Mouse (Mus musculus): ENCODE measurements around the gene Ngb. TPM values are rescaled to one million over a fixed set of nuclear protein-coding genes. Genes with fewer than 3 reads are reported as not detected.

The Ngb gene
- under 1 TPM; 0.12 to 0.34 TPM for polyA plus RNA-seq (2017; shearing (Covaris generic))

DNA sequence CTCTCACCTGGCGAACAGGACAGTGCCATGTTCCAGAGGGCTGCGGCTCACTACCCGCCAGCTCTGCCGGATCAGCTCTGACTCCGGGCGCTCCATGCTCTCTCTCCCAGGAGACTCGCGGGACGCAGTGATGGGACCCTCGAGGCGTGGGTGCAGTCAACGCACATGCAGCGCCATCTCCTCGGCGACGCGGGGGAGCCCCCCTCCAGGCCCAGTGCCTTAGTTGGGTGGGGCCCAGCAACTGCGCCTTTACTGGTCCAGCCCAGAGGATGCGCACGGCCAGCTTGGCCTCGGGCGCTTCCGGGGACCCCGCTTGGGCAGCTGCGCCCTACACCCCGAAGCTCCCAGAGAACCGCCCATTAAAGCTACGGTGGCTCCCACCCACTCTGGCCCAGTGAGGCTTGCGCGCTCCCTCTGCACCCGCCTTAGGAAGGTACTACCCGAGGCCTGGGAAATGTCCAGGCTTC, at the start of gene Ngb:
Gene Ngb (minus strand): TSS at position 375 of the 467 bp plus-strand sequence.

DNA sequence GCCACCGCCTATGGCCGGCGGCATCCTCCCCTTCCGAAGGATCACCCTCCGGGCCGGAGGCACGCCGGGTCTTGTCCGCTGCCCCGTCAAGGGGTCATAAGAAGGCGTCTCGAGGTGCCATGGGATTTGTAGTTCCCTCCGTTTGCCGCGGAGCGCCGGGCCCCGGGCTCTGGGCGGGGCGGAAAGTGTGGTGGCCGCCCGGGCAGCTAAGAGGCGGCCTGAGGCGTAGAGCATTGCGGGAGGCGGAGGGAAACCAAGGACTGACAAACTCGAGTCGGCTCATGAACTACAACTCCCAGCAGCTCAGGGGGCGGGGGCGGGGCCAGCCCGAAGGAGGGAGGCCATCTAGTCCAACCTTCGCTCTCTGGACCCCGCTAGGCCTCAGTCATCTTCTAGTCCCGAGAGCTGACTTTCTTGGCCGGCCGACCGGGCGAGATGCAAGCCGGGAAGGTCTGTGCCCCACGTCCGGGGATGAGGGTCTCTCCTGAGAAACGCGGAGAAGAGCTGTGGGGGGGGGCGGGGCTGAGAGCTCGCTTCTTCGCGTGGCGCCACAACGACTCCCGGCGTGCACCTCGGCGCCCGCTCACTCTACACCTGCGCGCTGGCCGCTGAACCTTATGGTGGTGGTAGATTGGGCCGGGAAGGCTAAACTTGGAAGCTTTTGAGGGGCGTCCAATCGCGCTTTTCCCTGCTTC, 45.2 kb upstream of the Ngb start, which contains the start of gene Pomt2:
Gene Pomt2 (minus strand): TSS at position 574 of the 695 bp plus-strand sequence.

GRCm38 (mm10) chr12:87146966-87147365, 44.6 kb upstream of the Ngb start, which contains the start of gene Gstz1:
Gene Gstz1, plus strand, starts transcription at chr12:87147165.

Other genes starting within 250 kb of the Ngb start
- 100 to 1,000 TPM in 1 of 2 experiments, 10 to 100 TPM in 1; 83.7 to 103 TPM for gene Irf2bpl, start 217.7 kb downstream of the Ngb start, polyA plus RNA-seq (2017; shearing (Covaris generic))
- 10 to 100 TPM; 24.7 to 32.1 TPM for gene Cipc, start 155.5 kb downstream of the Ngb start, polyA plus RNA-seq (2017; shearing (Covaris generic))
- gene Zdhhc22, start 112.1 kb downstream of the Ngb start, polyA plus RNA-seq (2017; shearing (Covaris generic)): 1 to 10 TPM in 1 of 2 experiments, under 1 TPM in 1; 0.34 to 2.8 TPM
- 1 to 10 TPM in 1 of 2 experiments, under 1 TPM in 1; 0.24 to 2.0 TPM for gene Tmem63c, start 81.2 kb downstream of the Ngb start, polyA plus RNA-seq (2017; shearing (Covaris generic))
- 10 to 100 TPM in 1 of 2 experiments, 1 to 10 TPM in 1; 10.0 to 13.2 TPM for gene Gstz1, start 44.6 kb upstream of the Ngb start, polyA plus RNA-seq (2017; shearing (Covaris generic))
- 1 to 10 TPM; 2.6 to 5.4 TPM for gene Pomt2, start 45.4 kb upstream of the Ngb start, polyA plus RNA-seq (2017; shearing (Covaris generic))
- gene Samd15, start 97.2 kb upstream of the Ngb start, polyA plus RNA-seq (2017; shearing (Covaris generic)): 1 to 10 TPM; 3.9 to 4.4 TPM
- gene Tmed8, start 97.9 kb upstream of the Ngb start, polyA plus RNA-seq (2017; shearing (Covaris generic)): 1 to 10 TPM; 5.3 to 7.1 TPM
- 1 to 10 TPM in 1 of 2 experiments, under 1 TPM in 1; 0.54 to 2.1 TPM for gene Noxred1, start 136.2 kb upstream of the Ngb start, polyA plus RNA-seq (2017; shearing (Covaris generic))
- 10 to 100 TPM; 24.6 to 35.4 TPM for gene Vipas39, start 163.7 kb upstream of the Ngb start, polyA plus RNA-seq (2017; shearing (Covaris generic))
- gene Ahsa1, start 163.9 kb upstream of the Ngb start, polyA plus RNA-seq (2017; shearing (Covaris generic)): 100 to 1,000 TPM; 173 to 190 TPM
- gene Ism2, start 197.2 kb upstream of the Ngb start, polyA plus RNA-seq (2017; shearing (Covaris generic)): under 1 TPM in 1 of 2 experiments, not detected in 1; 0.29 TPM